Mouse (Mus musculus) small intestine, adult 10 weeks (tissue): ENCODE results near the gene Rftn1. TPM values are rescaled to one million over a fixed set of nuclear protein-coding genes. Genes with fewer than 3 reads are reported as not detected.

Experiments
- polyA plus RNA-seq: library from polyadenylated mRNA; stranded (reverse); fragments of 350-450 nt; fragmentation: Illumina TruSeq; extraction: RNeasy Lipid Tissue Mini Kit (QIAGEN cat#74804); gene quantifications from one replicate; pipeline ENCODE4 v1.2.3, GENCODE M21; 2014; ENCODE audit warnings: low replicate concordance

The Rftn1 gene
- 1.5 TPM for polyA plus RNA-seq

GRCm38 (mm10) chr17:50190131-50191015, at the start of gene Rftn1:
TSS of gene Rftn1 (minus strand) at chr17:50190674.

Other genes with a start within 250 kb of the Rftn1 start
- not detected for gene Dazl, start 103.0 kb upstream of the Rftn1 start, polyA plus RNA-seq